Mouse (Mus musculus): ENCODE measurements around the gene Zfp53. TPM values are rescaled to one million over a fixed set of nuclear protein-coding genes. Genes with fewer than 3 reads are reported as not detected.
A peak's percentile ranks its signal among the peaks of the same experiment; 100 is the strongest.

Zfp53 gene
- polyA plus RNA-seq, 1 experiment from 2014 or later, result 5.9 TPM

DNA sequence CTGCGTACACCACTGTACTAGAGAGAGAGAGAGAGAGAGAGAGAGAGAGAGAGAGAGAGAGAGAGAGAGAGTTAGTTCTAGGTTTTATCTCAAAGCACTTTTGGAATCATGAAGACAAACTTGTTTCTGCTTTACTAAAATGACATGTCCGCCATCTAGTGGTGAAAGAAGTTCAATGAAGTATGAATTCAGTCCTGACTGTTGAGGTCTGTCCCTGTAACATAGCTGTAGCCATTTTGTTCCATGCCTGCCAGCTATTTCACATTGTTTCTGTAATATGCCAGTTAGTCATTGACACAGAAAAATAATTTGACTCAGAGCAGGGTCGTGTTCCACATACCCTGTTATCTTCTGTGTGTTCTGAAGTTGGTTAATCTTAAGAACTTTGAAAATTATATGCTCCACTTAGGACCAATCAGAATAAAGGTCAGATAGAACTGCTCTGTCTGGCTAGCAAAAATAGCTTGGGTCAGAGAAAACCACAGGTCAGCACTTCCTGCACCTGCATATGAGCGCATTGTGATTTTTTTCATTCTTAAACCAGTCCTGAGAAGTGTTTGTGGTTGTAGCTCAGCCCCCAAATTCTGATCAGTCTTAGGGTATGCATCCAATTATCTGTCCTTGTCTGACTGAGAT lies 45.8 kb downstream of the Zfp53 start:
- no peaks in the 10 kb centered on the region for H3K27me3 ChIP-seq (replicated peaks; ENCODE audit: control insufficient read depth, insufficient read depth, low read length)
- TF ChIP-seq CTCF (IDR thresholded peaks at IDR 0.05; ENCODE audit: low read depth), result peak; percentile 90
- no peak overlapping the region for H3K9ac ChIP-seq (ENCODE audit: low read depth, low read length)
- no peaks in the 10 kb centered on the region for H3K9me3 ChIP-seq (ENCODE audit: control insufficient read depth)
- ATAC-seq, result peak; percentile 45
- 0 out of 2 replicates have a peak, but pooled peaks cover 7% of the 10 kb centered on the region for H3K4me1 ChIP-seq (replicated peaks; ENCODE audit: control insufficient read depth, insufficient read depth, low read length)
- 17% methylated on average over 4 of the region's 4 CpGs for WGBS
- no peak overlapping the region for H3K27ac ChIP-seq (ENCODE audit: low read depth, low read length)
- no peaks in the 10 kb centered on the region for H3K36me3 ChIP-seq (ENCODE audit: control insufficient read depth, insufficient read depth)
- H3K4me2 ChIP-seq (replicated peaks; ENCODE audit: low read depth), result peak overlapping the region; percentile 78
- H3K4me3 ChIP-seq (ENCODE audit: low read depth, low read length), result no peak overlapping the region

GRCm38 (mm10) chr17:21535096-21536001 lies 46.6 kb downstream of the Zfp53 start, which contains the start of gene Zfp52:
Gene Zfp52, plus strand, starts transcription at chr17:21535539.
- 3% methylated on average over 21 of the region's 21 CpGs for WGBS

DNA sequence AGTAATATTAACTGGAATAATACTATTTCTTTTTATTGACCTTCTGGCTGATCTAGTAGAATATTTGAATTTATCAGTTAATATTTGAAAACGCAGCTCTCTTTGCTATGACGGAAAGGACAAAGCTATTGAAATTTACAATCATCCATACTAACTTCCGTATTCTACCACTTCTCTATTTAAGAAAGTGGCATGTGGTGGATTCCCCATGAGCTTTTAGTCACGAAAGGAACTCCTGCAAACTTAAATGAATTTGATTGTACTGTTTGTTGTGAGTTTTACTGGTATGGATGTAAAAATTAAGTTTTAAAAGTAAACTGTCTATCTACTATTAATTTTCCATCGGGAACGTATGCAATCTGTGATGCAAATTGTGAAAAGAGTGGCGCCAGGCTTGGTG lies 47.3 kb downstream of the Zfp53 start:
- WGBS, result 38% methylated on average over 7 of the region's 7 CpGs

More at GRCm38 (mm10) chr17:21535096-21536001, 46.6 kb downstream of the Zfp53 start, which contains the start of gene Zfp52:
- peak; percentile 65 for ATAC-seq
- TF ChIP-seq CTCF (IDR thresholded peaks at IDR 0.05; ENCODE audit: low read depth), result no peak
- 0 out of 2 replicates have a peak, but pooled peaks cover 7% of the 10 kb centered on the region for H3K4me1 ChIP-seq (replicated peaks; ENCODE audit: control insufficient read depth, insufficient read depth, low read length)
- H3K9ac ChIP-seq (ENCODE audit: low read depth, low read length), result peak within 1 kb of the TSS; percentile 45
- H3K9me3 ChIP-seq (ENCODE audit: control insufficient read depth), result no peaks in the 10 kb centered on the region
- H3K27me3 ChIP-seq (replicated peaks; ENCODE audit: control insufficient read depth, insufficient read depth, low read length), result no peaks in the 10 kb centered on the region
- peak within 1 kb of the TSS; percentile 78 for H3K4me2 ChIP-seq (replicated peaks; ENCODE audit: low read depth)
- no peaks in the 10 kb centered on the region for H3K36me3 ChIP-seq (ENCODE audit: control insufficient read depth, insufficient read depth)
- H3K4me3 ChIP-seq (ENCODE audit: low read depth, low read length), result peak within 1 kb of the TSS; percentile 54
- peak within 1 kb of the TSS; percentile 29; the same call in 1 of the 2 replicates for H3K27ac ChIP-seq (ENCODE audit: low read depth, low read length)

GRCm38 (mm10) chr17:21536676-21537075 lies 47.9 kb downstream of the Zfp53 start:
- Histone ChIP-seq H3K27ac (ENCODE audit: low read depth, low read length) (no peak overlapping the region), H3K27me3 (replicated peaks; ENCODE audit: control insufficient read depth, insufficient read depth, low read length) (no peaks in the 10 kb centered on the region), H3K4me2 (replicated peaks; ENCODE audit: low read depth) (no peak overlapping the region), H3K9ac (ENCODE audit: low read depth, low read length) (no peak overlapping the region), H3K4me1 (replicated peaks; ENCODE audit: control insufficient read depth, insufficient read depth, low read length) (0 out of 2 replicates have a peak, but pooled peaks cover 5% of the 10 kb centered on the region), H3K9me3 (ENCODE audit: control insufficient read depth) (no peaks in the 10 kb centered on the region), H3K4me3 (ENCODE audit: low read depth, low read length) (no peak overlapping the region), H3K36me3 (ENCODE audit: control insufficient read depth, insufficient read depth) (no peaks in the 10 kb centered on the region)
- ATAC-seq, result no peak
- TF ChIP-seq CTCF (IDR thresholded peaks at IDR 0.05; ENCODE audit: low read depth), result no peak
- WGBS, result 71% methylated on average over 2 of the region's 2 CpGs

More for the DNA sequence above, 47.3 kb downstream of the Zfp53 start:
- Histone ChIP-seq H3K4me3 (ENCODE audit: low read depth, low read length) (peak overlapping the region; percentile 54), H3K36me3 (ENCODE audit: control insufficient read depth, insufficient read depth) (no peaks in the 10 kb centered on the region), H3K27me3 (replicated peaks; ENCODE audit: control insufficient read depth, insufficient read depth, low read length) (no peaks in the 10 kb centered on the region), H3K27ac (ENCODE audit: low read depth, low read length) (no peak overlapping the region), H3K4me1 (replicated peaks; ENCODE audit: control insufficient read depth, insufficient read depth, low read length) (0 out of 2 replicates have a peak, but pooled peaks cover 7% of the 10 kb centered on the region), H3K9ac (ENCODE audit: low read depth, low read length) (peak overlapping the region; percentile 45), H3K4me2 (replicated peaks; ENCODE audit: low read depth) (peak overlapping the region; percentile 78), H3K9me3 (ENCODE audit: control insufficient read depth) (no peaks in the 10 kb centered on the region)
- ATAC-seq, result no peak
- TF ChIP-seq CTCF (IDR thresholded peaks at IDR 0.05; ENCODE audit: low read depth), result no peak

- Histone ChIP-seq H3K4me2 (replicated peaks; ENCODE audit: low read depth) (no peak overlapping the region), H3K4me3 (ENCODE audit: low read depth, low read length) (no peak overlapping the region), H3K27me3 (replicated peaks; ENCODE audit: control insufficient read depth, insufficient read depth, low read length) (no peaks in the 10 kb centered on the region), H3K4me1 (replicated peaks; ENCODE audit: control insufficient read depth, insufficient read depth, low read length) (no peaks in the 10 kb centered on the region), H3K36me3 (ENCODE audit: control insufficient read depth, insufficient read depth) (peaks cover 13% of the 10 kb centered on the region), H3K9me3 (ENCODE audit: control insufficient read depth) (no peaks in the 10 kb centered on the region), H3K27ac (ENCODE audit: low read depth, low read length) (no peak overlapping the region), H3K9ac (ENCODE audit: low read depth, low read length) (no peak overlapping the region)
- TF ChIP-seq CTCF (IDR thresholded peaks at IDR 0.05; ENCODE audit: low read depth), result no peak
- 90% methylated on average over 2 of the region's 2 CpGs for WGBS
- ATAC-seq, result no peak
Measured at GRCm38 (mm10) chr17:21557831-21558230, 69.0 kb downstream of the Zfp53 start.

Other genes with a start within 250 kb of the Zfp53 start
- not detected in 2 replicates for gene Vmn1r235, start 232.6 kb upstream of the Zfp53 start, polyA plus RNA-seq (2015; fragmentation: Nextera tagmentation; extraction: Ambion mirVana)
- not detected in 2 replicates for gene Vmn1r236, start 206.1 kb upstream of the Zfp53 start, polyA plus RNA-seq (2015; fragmentation: Nextera tagmentation; extraction: Ambion mirVana)
- not detected in 2 replicates for gene Vmn1r237, start 177.1 kb upstream of the Zfp53 start, polyA plus RNA-seq (2015; fragmentation: Nextera tagmentation; extraction: Ambion mirVana)
- gene Zfp677, start 105.2 kb upstream of the Zfp53 start, polyA plus RNA-seq (2015; fragmentation: Nextera tagmentation; extraction: Ambion mirVana), result 1.7 and 1.8 TPM in 2 replicates
- 4.6 and 4.9 TPM in 2 replicates for gene Zfp54, start 65.8 kb upstream of the Zfp53 start, polyA plus RNA-seq (2015; fragmentation: Nextera tagmentation; extraction: Ambion mirVana)
- 7.8 and 8.3 TPM in 2 replicates for gene Zfp51, start 38.6 kb upstream of the Zfp53 start, polyA plus RNA-seq (2015; fragmentation: Nextera tagmentation; extraction: Ambion mirVana)
- gene Zfp52, start 46.5 kb downstream of the Zfp53 start, polyA plus RNA-seq (2015; fragmentation: Nextera tagmentation; extraction: Ambion mirVana), result 2.7 and 3.5 TPM in 2 replicates
- gene Zfp948, start 78.0 kb downstream of the Zfp53 start, polyA plus RNA-seq (2015; fragmentation: Nextera tagmentation; extraction: Ambion mirVana), result 13.7 and 15.1 TPM in 2 replicates
- gene Zfp983, start 161.6 kb downstream of the Zfp53 start, polyA plus RNA-seq (2015; fragmentation: Nextera tagmentation; extraction: Ambion mirVana), result 1.9 and 2.0 TPM in 2 replicates
- 1.9 and 2.6 TPM in 2 replicates for gene Gm10226, start 202.9 kb downstream of the Zfp53 start, polyA plus RNA-seq (2015; fragmentation: Nextera tagmentation; extraction: Ambion mirVana)
- gene Zfp760, start 218.7 kb downstream of the Zfp53 start, polyA plus RNA-seq (2015; fragmentation: Nextera tagmentation; extraction: Ambion mirVana), result 2.3 and 2.5 TPM in 2 replicates
- gene Zfp229, start 241.8 kb downstream of the Zfp53 start, polyA plus RNA-seq (2015; fragmentation: Nextera tagmentation; extraction: Ambion mirVana), result 2.0 and 2.3 TPM in 2 replicates